Mouse (Mus musculus) T-helper 2 cell (primary cell): Measurements from ENCODE around the gene Tedc1.

ENCODE experiments used
- in situ Hi-C: fragments of 300-600 bp; cut with MboI, MseI; formaldehyde crosslinking; loops from one replicate; pipeline ENCODE4 v1.15.1; 2025; ENCODE audit warnings: high pct_unique_total_duplicates

Tedc1 gene

DNA sequence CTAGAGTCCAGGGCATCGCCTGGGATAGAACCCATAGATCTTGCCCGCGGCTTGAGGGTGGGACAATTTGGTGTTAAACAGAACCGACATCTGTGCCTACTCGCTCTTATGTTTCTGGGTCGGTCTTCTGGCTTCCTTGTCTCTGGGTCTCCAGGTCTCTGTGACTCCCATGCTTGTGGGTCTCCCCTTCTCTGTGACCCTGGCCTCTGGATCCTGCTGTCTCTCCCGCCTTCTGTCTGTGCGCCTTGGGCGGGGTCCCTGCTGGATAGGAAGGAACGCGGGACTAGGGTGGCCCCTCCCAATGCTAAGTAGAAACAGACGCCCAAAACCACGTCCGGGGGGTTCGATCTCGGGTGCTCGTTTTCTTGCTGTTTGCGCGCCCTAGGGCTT is 4.0 kb upstream of the Tedc1 start:
- in situ Hi-C loops: no loop called here

DNA sequence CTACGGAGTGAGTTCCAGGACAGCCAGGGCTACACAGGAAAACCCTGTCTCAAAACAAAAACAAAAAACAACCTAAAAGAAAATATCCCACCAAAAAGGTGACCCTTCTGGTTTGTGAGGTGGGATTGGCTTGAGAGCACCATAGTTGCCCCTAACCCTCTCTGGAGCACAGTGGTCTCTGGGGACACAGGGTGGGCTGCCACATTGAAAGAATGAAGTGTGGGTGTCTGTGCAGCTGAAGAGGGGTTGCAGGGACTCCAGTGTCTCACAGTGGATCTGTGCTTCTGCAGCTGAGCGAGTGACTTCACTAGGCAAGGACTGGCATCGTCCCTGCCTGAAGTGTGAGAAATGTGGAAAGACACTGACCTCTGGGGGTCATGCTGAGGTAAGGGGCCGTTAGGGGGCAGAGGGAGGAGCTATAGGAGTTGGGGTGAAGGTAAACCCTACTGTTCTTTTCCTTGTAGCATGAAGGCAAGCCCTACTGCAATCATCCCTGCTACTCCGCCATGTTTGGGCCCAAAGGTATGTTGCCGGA is 3.2 kb upstream of the Tedc1 start:
- in situ Hi-C loops: no loop called here

DNA sequence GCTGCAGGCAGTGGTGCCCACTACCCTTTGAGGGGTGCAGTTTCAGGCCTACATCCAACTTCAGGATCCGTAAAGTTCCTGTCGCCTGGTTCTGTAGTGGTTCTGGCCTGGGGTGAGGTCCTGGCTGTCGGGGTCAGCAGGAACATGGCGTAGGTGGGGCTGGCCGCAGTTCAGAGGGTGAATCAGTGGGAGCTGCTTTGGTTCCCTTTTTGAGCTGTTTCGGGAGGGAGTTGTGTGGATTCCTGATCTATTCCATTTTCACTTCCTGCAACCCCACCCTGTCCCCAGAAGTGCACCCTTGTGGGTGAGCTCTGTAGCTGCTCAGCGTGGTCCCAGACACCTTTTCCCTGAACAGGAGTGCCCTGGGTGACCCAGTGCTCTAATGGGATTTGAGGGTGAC is 2.2 kb upstream of the Tedc1 start:
- in situ Hi-C loops: no loop called here

DNA sequence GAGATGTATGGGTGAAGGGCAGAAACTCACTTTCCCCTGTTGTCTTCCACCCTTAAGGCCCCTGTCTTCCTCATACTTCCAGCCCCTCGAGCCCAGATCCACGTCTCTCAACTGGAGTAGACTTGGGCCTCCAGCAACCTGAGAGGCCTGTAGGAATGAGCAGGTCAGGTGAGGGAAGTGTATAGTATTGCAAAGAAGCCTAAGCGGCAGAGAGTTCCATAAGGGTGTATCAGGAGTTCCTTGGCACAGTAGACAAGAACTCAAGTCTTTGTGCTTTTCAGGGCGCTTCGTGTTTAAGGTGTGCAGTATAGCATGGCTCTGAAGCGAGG is 1.5 kb upstream of the Tedc1 start:
- in situ Hi-C loops: no loop called here

DNA sequence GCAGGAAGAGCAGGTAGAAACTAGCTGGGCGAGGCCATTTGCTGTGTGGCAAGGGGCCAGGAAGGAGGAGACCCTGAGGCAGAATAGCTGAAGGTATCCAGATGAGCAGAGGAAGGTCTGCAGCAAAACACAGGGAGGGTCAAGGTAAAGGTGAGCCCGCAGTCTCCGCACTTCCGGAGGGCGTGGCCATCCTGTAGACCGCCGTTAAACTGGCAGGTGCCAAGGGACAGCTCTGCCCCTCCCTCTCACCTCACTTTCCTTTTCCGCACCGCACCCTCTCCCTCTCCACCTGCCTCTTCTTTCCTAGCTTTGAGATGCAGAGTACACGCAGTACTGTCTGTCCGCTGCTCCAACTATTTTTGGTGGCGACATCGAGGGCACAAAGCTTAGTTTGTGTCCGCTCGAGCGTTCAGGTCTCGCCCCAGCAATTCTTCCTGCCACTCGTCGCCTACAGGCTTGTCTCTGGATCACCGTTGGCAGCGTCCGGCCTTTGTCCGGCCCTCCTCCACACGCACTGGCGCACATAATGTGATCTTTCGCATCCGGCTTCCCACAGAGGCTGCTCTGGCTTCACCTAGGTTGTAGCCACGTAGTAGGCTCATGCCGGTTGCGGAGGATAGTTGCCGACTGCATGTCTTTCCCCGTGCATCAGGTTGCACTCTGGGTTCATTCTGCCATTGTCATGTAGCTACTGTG is 997 bp upstream of the Tedc1 start:
- in situ Hi-C loops: no loop called here

DNA sequence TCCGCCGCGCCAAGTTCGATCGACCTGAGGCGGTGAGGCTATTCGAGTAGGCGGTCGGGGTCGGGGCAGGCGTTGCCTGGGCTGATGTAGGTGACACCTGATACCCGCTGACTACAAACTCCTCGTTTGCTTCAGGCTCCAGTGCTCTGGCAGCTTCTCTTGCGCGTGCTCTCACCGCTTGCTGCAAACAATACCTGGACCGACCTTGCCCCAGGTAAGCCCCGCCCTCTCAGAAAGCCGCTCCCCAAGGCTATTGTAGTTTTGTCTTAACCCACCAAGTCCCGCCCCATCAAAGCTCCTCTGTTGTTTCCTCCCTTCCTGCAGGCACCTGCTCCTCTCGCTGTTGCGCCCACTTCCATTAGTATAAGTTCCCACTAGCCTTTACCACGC is 314 bp downstream of the Tedc1 start:
- in situ Hi-C loops: no loop called here

DNA sequence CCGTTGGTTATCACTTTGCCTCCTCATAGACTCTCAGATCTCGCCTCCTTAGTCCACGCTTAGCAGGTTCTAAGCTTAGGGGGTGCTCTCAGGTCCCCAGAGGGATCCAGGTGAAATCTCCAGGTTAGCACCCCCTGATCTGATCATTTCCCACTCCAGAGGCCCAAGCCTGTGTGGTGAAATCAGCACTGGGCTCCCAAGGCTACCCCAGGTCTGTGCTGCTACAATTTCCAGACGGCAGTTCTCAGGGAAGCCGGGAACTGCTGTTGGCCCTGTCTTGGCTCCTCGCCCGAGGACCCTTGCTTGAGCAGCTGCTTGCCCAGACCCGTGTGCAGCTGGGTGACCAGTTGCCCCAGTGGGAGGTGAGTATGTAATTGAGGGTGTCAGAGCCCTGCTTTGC is 781 bp downstream of the Tedc1 start:
- in situ Hi-C loops: no loop called here

DNA sequence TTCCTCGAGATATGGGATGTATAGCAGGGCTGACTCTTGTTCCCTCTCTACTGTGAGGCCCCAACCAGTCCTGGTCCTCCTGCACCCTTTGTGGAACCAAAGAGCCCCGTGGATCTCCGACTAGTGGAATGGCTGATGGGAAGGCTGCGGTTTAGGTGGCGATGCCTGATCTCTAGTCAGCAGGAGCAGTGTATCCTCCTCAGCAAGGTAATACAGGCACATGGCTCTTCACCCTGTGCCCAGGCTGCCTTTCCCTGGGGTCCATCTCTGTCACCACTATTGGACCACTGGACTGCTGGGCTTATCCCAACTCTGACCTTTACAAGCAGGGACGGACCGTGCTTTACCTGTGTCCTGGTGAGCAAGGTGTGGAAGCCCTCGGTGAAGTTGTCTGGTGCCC is 1.3 kb downstream of the Tedc1 start:
- in situ Hi-C loops: no loop called here

DNA sequence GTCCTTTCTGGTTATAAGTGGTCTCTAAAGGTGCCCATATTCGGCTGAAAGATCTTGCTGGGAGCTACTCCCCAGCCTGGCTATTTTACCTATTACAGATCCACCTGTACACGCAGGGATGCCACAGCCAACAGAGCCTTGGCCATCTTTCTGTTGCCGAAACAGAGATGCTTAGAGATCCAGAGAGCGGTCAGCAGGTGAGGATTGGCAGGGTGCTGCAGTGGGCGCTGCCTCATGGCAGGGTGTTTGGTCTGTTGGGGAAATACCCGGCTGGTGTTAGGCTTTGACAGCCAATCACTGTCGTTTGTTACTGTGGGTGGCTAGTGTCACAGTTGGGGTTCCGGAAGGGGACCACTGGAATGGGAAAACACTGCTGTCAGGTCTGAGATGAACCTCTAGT is 1.8 kb downstream of the Tedc1 start:
- in situ Hi-C loops: no loop called here

DNA sequence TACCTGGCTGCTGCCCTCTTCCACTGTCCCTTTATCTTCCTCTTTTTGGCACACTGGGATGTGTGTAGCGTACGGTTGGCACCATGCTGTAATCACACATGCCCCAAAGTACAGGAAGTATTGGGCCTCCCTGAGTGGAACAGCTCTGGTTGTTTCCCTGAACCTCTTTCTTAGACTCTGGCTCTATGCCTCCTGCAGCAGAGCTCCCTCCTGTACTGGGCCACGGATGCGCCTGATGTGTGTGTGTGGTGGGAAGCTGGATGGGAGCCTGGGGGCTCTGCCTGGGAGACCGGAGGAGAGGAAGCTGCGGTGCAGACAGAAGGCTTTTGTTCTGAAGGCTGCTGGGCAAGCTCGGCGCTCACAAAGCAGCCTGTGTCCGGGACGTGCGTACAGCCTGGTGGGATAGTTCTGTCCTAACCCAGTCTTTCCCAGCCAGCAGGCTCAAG is 7.4 kb downstream of the Tedc1 start:
- in situ Hi-C loops: no loop called here

DNA sequence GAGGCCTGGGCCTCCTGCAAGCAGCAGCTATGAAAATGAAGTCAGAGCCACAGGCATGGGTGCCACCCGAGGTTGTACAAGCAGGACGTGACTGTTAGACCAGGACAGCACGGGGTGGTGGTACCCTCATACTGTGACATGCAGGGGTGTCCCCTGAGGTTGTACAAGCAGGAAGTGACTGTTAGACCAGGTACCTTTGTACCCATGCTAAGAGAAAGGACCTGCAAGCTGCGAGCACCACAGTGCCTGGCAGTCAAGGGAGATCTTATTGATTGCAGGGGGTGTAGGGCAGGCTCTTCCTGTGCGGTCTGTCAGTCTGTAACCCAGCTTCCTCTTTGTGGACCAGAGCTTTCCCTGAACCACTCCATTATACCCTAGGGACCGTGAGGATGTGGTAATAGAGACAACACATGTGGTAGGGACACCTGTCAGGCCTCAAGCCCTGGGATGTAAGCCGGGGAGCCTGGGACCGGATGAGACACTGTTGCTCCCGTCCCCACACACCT is 11.9 kb downstream of the Tedc1 start:
- in situ Hi-C loops: no loop called here

DNA sequence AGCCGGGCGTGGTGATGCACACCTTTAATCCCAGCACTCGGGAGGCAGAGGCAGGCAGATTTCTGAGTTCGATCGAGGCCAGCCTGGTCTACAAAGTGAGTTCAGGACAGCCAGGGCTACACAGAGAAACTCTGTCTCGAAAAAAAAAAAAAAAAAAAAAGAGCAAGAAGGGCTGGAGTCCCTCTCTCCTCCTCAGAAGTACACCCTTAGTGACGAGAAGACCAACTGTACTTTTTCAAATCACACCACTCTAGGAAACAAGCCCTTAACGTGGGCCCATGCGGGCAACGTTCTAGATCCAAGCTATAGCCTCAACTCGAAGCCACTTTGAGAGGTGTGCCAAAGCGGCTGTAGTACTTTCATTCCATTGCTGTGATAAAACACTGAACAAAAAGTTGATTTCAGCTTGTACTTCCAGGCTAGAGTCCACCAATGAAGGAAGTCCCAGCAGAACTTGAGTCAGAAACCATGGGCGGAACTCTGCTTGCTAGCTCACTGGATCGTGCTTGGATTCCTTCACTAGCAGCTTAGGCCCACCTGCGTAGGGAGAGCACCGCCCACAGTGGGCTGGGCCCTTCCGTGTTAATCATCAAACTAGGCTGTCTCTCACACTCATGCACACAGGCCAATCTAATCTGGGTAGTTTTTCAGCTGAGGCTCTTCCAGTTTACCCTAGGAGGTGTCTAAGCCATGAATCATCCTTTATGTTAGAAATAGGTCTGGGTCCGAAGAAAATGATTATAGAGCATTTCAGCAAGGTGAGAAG is 20.9 kb downstream of the Tedc1 start:
- in situ Hi-C loops: no loop called here

DNA sequence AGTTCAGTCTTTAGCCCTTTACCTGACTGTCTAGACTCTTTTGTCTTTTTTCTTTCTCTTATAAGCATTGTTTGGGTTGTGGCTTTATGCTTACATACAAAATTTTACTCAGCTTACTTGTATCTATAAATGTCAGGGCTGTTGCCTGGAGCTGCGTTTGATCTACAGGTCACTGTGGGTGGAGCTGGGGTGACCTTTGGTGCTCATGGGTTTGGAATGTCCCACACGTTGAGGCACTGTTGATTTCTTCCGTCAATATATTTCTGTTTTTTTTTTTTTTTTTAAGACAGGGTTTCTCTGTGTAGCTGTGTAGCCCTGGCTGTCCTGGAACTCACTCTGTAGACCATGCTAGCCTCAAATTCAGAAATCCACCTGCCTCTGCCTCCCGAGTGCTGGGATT is 24.8 kb downstream of the Tedc1 start:
- in situ Hi-C loops: no loop called here

DNA sequence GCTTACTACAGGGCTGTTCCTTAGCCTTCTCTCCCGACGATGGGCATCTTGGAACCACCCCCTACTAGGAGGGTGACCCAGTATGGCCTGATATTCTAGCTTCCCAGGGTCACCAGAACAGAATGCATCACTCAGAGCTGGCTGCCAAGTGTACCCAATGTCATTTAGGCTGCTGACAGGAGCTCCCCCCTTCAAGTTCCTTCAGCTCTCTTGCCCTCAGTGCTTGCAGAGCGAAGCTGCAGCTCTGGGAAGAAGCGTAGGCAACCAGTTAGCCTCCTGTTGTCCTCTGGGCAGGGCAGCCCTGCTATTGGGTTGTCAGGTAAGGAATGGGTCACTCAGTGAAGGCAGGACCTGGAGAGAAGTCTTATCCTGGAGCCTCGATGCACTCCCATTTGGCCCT is 28.7 kb downstream of the Tedc1 start:
- in situ Hi-C loops: loop anchor here (5.0 kb wide), 1 partner anchor 38 kb away; the partner anchor contains the start of gene Crip1

DNA sequence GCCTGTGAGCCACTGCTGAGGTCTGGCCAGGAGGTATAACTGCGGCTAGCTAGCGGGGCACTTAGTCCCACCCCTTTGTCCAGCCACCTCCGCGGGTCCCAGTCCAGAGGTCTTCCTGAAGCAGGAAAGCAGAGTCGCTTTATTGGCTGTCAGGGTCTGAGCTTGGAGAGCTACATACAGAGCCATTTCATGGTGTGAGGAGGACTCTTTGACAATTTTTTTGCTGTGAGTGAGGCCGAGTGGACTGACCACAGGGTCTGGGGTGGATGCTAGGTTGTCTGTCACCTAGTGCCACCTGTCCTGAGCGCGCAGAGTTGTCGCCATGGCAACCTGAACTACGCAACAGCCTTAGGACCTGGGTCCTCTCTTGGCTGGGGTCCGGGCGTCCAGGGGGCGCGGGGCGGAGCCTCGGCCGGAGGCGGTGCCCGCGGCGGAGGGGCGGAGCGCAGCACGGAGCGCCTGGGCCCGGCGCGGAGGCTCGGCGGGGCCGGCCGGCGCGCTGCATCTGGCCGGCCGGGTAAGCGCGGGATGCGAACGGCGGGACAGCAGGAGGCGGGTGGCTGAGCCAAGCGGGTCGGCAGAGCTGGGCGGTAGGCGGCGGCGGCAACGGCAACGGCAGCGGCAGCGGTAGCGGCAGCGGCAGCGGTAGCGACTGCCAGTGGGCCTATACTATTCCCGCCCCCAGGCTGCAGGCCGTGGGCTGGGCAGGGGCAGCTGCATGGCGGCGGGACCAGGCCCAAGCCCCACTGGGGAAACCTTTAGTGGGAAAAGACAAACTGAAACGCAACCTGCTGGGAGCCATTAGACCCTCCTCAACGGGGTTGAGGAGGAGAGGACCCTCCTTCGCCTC is 29.4 kb downstream of the Tedc1 start, which contains the start of gene Tmem121:
Tmem121 (plus strand) TSS at position 489 of the 850 bp plus-strand sequence.
- in situ Hi-C loops: loop anchor here (5.0 kb wide), 1 partner anchor 38 kb away; the partner anchor contains the start of gene Crip1

DNA sequence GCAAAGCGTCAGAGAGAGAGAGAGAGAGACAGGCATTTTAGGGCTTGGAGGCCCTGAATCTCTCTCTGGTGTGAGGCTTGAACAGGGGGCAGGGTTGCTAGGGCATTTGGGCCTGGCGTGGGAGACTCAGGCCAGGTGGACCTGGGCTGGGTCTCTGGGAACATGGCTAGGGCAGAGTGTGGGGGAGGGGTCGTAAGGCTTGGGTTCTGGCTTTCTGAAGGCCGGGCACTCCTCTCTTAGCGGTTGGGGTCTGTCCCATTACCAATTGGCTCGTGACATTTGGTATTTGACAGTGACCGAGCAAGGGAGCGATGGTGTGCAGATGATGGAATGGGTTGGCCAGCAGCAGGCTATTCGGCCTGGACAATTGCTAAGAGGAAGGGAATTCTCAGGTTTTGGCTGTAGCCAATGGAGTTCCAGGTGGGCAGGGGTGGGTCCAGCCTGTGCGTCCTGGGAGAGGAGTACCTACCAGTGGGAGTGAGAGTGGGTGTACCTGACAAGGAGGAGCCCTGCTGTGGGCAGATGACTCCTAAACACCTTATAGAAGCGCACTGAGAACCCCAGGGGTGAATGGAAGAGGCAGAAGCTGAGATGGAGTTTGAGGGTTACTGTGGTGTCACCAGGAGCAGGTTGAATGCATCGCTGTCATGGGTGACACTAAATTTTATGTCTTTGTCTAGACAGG is 30.2 kb downstream of the Tedc1 start:
- in situ Hi-C loops: loop anchor here (5.0 kb wide), 1 partner anchor 39 kb away; the partner anchor contains the start of gene Crip1

DNA sequence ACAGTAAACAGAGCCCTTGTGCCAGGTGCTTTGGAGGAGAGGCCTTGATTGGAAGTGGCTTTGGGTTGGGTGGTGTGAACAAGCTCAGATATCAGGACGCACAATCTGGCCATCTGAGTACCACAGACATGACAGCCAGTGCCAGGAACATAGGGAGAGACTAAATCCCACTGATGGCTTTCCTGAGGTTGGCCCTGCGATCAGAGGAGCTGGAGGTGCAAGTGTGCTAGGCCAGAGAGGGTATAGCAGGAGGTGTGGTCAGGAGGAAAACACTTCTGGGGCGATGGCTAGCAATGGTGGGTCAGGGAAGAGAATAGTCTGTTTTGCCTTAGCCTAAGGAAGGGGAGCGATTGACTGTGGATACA is 30.8 kb downstream of the Tedc1 start:
- in situ Hi-C loops: loop anchor here (5.0 kb wide), 1 partner anchor 40 kb away; the partner anchor contains the start of gene Crip1

DNA sequence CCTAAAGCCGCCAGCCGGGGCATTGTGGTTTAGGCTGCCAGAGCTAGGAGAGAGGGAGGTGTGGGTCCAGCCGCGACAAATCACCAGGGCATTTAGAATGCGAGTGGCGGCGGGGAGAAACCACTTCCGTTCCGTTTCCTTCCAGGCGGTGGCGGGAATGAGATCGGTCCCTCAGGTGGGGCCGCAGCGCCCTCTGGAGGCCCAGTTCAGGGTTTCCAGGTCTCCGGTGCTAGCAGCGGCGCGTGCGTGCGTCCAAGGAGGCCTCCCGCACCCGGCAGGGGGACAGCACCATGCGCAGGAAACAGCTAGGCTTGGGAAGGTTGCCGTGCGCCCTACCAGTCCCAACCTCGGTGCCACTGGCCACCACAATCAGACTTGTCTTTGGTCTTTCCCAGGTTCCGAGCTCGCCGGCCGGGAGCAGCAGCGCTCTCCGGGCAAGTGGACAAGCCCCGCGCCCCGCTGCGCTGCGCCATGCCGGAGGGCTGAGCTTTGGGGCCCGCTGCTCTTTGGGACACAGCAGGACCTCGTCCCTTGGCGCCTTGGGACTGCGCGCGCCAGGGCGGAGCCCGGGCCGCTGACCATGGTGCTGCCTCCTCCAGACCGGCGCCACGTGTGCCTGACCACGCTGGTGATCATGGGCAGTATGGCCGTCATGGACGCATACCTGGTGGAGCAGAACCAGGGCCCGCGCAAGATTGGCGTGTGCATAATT is 31.5 kb downstream of the Tedc1 start:
- in situ Hi-C loops: loop anchor here (5.0 kb wide), 1 partner anchor 40 kb away; the partner anchor contains the start of gene Crip1

DNA sequence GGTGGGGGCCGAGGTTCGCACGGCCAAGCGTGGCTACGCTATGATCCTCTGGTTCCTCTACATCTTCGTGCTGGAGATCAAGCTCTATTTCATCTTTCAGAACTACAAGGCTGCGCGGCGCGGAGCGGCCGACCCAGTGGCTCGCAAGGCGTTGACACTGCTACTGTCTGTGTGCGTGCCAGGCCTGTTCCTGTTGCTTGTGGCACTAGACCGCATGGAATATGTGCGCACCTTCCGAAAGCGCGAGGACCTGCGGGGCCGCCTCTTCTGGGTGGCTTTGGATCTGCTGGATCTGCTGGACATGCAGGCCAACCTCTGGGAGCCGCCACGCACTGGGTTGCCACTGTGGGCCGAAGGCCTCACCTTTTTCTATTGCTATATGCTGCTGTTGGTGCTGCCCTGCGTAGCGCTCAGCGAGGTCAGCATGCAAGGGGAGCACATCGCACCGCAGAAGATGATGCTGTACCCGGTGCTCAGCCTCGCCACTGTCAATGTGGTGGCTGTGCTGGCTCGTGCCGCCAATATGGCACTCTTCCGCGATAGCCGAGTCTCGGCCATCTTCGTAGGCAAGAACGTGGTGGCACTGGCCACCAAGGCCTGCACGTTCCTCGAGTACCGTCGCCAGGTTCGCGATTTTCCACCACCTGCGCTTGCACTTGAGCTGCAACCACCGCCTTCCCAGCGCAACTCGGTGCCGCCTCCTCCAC is 32.3 kb downstream of the Tedc1 start:
- in situ Hi-C loops: loop anchor here (5.0 kb wide), 1 partner anchor 41 kb away; the partner anchor contains the start of gene Crip1

DNA sequence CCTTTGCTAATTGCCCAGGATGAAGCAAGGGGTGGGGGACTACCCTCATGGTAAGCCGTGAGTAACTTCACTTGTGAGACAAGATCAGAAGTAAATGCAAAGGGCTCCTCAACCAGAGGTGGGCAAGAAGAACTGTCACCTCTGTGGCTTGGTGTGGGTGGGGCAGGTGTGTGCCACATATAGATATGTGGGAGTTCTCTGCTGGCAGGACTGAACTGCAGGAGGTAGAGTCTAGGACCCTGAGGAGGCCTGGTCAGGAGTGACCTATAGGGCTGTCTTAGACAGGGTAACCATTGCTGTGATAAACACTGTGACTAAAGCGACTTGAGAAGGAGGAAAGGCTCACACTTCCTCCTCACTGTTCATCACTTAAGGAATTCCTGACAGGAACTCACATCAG is 37.2 kb downstream of the Tedc1 start:
- in situ Hi-C loops: no loop called here
